22 mouse cellular contexts compared by ENCODE assay signal in the genomic region with DNA sequence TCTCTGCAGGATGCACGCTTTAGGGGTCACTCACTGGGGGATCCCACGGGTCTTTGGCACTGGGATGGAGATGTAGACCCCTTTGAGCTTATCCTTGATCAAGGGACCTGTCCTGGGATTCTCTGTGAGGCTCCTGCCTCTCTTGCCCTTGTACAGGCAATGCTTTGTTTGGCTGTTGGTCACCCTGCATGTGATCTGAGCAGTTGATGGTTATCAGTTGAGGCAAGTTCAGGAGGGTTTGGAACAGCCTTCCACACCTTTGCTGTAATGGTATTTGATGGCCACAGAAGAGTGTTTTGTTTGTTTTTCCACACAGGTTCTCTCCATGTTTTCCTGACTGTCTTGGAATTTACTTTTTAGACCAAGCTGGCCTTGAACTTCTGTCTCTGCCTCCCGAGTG. TPM values are rescaled to one million over a fixed set of nuclear protein-coding genes. Genes with fewer than 3 reads are reported as not detected.
"Had no signal": no experiment of that assay in that cellular context is flagged by ENCODE, and none has a peak within 500 bp of the region (broad histone marks: within the 10 kb centered on the region; RNA-seq: fewer than 3 reads in every experiment).

No protein-coding gene starts in this region.

- H3K27me3 ChIP-seq: intestine, embryonic 15.5 days; limb, embryonic 13.5 days; lung, embryonic 15.5 days; megakaryocyte, embryonic 14.5 days; midbrain, embryonic 12.5 days; midbrain, embryonic 15.5 days; neural tube, embryonic 12.5 days; neural tube, embryonic 15.5 days; stomach, embryonic 15.5 days had no signal

- H3K4me2 ChIP-seq: limb, embryonic 13.5 days; lung, embryonic 15.5 days; midbrain, embryonic 12.5 days; midbrain, embryonic 15.5 days; neural tube, embryonic 12.5 days; neural tube, embryonic 15.5 days; stomach, embryonic 15.5 days had no signal

- ATAC-seq: intestine, embryonic 15.5 days; midbrain, embryonic 15.5 days had no signal

- H3K27ac ChIP-seq: intestine, embryonic 15.5 days; kidney, postnatal 0 days; limb, embryonic 10.5 days; limb, embryonic 13.5 days; liver, embryonic 14.5 days; lung, embryonic 15.5 days; midbrain, embryonic 12.5 days; midbrain, embryonic 15.5 days; neural tube, embryonic 12.5 days; neural tube, embryonic 15.5 days; stomach, embryonic 15.5 days had no signal

- H3K9me3 ChIP-seq: intestine, embryonic 15.5 days; limb, embryonic 10.5 days; limb, embryonic 13.5 days; lung, embryonic 15.5 days; megakaryocyte, embryonic 14.5 days; midbrain, embryonic 12.5 days; midbrain, embryonic 15.5 days; neural tube, embryonic 12.5 days; neural tube, embryonic 15.5 days; stomach, embryonic 15.5 days had no signal

- H3K4me3 ChIP-seq: intestine, embryonic 15.5 days; layer of hippocampus, adult 2 months; limb, embryonic 10.5 days; limb, embryonic 13.5 days; lung, embryonic 15.5 days; midbrain, embryonic 12.5 days; midbrain, embryonic 15.5 days; neural tube, embryonic 12.5 days; neural tube, embryonic 15.5 days; stomach, embryonic 15.5 days had no signal

- DNase-seq: layer of hippocampus, adult 9-11 months; lung, adult 18-20 months; lung, postnatal 10 days; lung, postnatal 36 days; right cerebral cortex, adult 18-20 months; right cerebral cortex, postnatal 14 days; right cerebral cortex, postnatal 4 days; spleen, adult 18-20 months; thymus, postnatal 25 days had no signal

- H3K9ac ChIP-seq: intestine, embryonic 15.5 days; limb, embryonic 13.5 days; liver, embryonic 14.5 days; lung, embryonic 15.5 days; midbrain, embryonic 12.5 days; midbrain, embryonic 15.5 days; neural tube, embryonic 12.5 days; neural tube, embryonic 15.5 days; stomach, embryonic 15.5 days had no signal

RNA-seq across cellular contexts. Expression of gene Amh, which starts 43.2 kb away (rescaled TPM):
- polyA plus RNA-seq: intestine, embryonic 15.5 days; limb, embryonic 10.5 days; limb, embryonic 13.5 days; neural tube, embryonic 12.5 days; neural tube, embryonic 15.5 days; stomach, embryonic 15.5 days had no signal
